Mouse (Mus musculus) embryonic fibroblast, embryonic 13.5 days (primary cell): ENCODE data around the gene Enox1. TPM values are rescaled to one million over a fixed set of nuclear protein-coding genes. Genes with fewer than 3 reads are reported as not detected.

Experiments
- H3K27ac ChIP-seq: 2 replicates; pipeline ENCODE4 v1.5.1; 2012; ENCODE audit warnings: low read length, control low read depth, inconsistent platforms; ENCODE audit not compliant: insufficient read depth
- H3K4me1 ChIP-seq: 2 replicates; pipeline ENCODE4 v1.6.1; 2011; ENCODE audit warnings: low read length; ENCODE audit not compliant: control insufficient read depth, insufficient read depth
- H3K4me3 ChIP-seq: 2 replicates; pipeline ENCODE4 v1.5.1; 2011; ENCODE audit warnings: mild to moderate bottlenecking, control low read depth, low read length; ENCODE audit not compliant: insufficient read depth
- CTCF ChIP-seq: IDR thresholded peaks from 2 replicates; pipeline ENCODE4 v1.5.1; 2011; ENCODE audit warnings: mild to moderate bottlenecking, control low read depth, low read length, moderate library complexity, borderline replicate concordance; ENCODE audit not compliant: insufficient read depth
- POLR2A ChIP-seq: IDR thresholded peaks from 2 replicates; pipeline ENCODE4 v1.6.1; 2011; ENCODE audit warnings: low read depth, mild to moderate bottlenecking, control low read depth, low read length, moderate library complexity
- polyA plus RNA-seq: library from polyadenylated mRNA; stranded (reverse); fragments of >200 nt; gene quantifications from 2 replicates; pipeline ENCODE4 v1.2.4, GENCODE M21; 2011; ENCODE audit warnings: low read depth; ENCODE audit not compliant: missing spikeins, insufficient read length

Gene Enox1
- polyA plus RNA-seq, 1 experiment, result 7.0 TPM

- TF ChIP-seq POLR2A, result no peak
- TF ChIP-seq CTCF, result no peak
- no peak overlapping the region for H3K27ac ChIP-seq
- H3K4me1 ChIP-seq, result peaks cover 8% of the 10 kb centered on the region
- no peak overlapping the region for H3K4me3 ChIP-seq
Observed at GRCm38 (mm10) chr14:77195314-77196020, 38.9 kb downstream of the Enox1 start.

- no peak for TF ChIP-seq POLR2A
- no peak for TF ChIP-seq CTCF
- H3K4me3 ChIP-seq, result no peak overlapping the region
Observed at GRCm38 (mm10) chr14:77196246-77196645, 39.7 kb downstream of the Enox1 start.

GRCm38 (mm10) chr14:77197414-77197915 is 40.9 kb downstream of the Enox1 start:
- TF ChIP-seq CTCF (no peak), POLR2A (no peak)
- H3K27ac ChIP-seq, result peak overlapping the region; percentile 79
- H3K4me1 ChIP-seq, result peaks cover 8% of the 10 kb centered on the region
- no peak overlapping the region for H3K4me3 ChIP-seq

More at GRCm38 (mm10) chr14:77196246-77196645, 39.7 kb downstream of the Enox1 start:
- Histone ChIP-seq H3K4me1 (peaks cover 8% of the 10 kb centered on the region), H3K27ac (no peak overlapping the region; the same call in 1 of the 2 replicates)

- Histone ChIP-seq H3K27ac (no peak overlapping the region), H3K4me3 (no peak overlapping the region), H3K4me1 (peaks cover 6% of the 10 kb centered on the region)
- TF ChIP-seq POLR2A (no peak), CTCF (no peak)
Observed at GRCm38 (mm10) chr14:77210889-77211288, 54.3 kb downstream of the Enox1 start.

GRCm38 (mm10) chr14:77213210-77213609 is 56.6 kb downstream of the Enox1 start:
- Histone ChIP-seq H3K27ac (no peak overlapping the region), H3K4me3 (no peak overlapping the region), H3K4me1 (peaks cover 6% of the 10 kb centered on the region)
- TF ChIP-seq CTCF, result no peak
- TF ChIP-seq POLR2A, result no peak

GRCm38 (mm10) chr14:77214848-77215247 is 58.3 kb downstream of the Enox1 start:
- TF ChIP-seq CTCF (no peak), POLR2A (no peak)
- no peak overlapping the region for H3K4me3 ChIP-seq
- H3K4me1 ChIP-seq, result peaks cover 6% of the 10 kb centered on the region
- peak overlapping the region; percentile 45 for H3K27ac ChIP-seq

GRCm38 (mm10) chr14:77225346-77225745 is 68.8 kb downstream of the Enox1 start:
- H3K27ac ChIP-seq, result no peak overlapping the region
- no peak overlapping the region for H3K4me3 ChIP-seq
- H3K4me1 ChIP-seq, result no peaks in the 10 kb centered on the region
- no peak for TF ChIP-seq CTCF
- TF ChIP-seq POLR2A, result no peak

- TF ChIP-seq POLR2A (no peak), CTCF (no peak)
- Histone ChIP-seq H3K27ac (no peak overlapping the region), H3K4me3 (no peak overlapping the region), H3K4me1 (no peaks in the 10 kb centered on the region)
Observed at GRCm38 (mm10) chr14:77238811-77239210, 82.2 kb downstream of the Enox1 start.

GRCm38 (mm10) chr14:77239360-77239759 is 82.8 kb downstream of the Enox1 start:
- TF ChIP-seq CTCF (no peak), POLR2A (no peak)
- H3K27ac ChIP-seq, result no peak overlapping the region
- no peaks in the 10 kb centered on the region for H3K4me1 ChIP-seq
- no peak overlapping the region for H3K4me3 ChIP-seq

GRCm38 (mm10) chr14:77246977-77247376 is 90.4 kb downstream of the Enox1 start:
- TF ChIP-seq CTCF (no peak), POLR2A (no peak)
- Histone ChIP-seq H3K27ac (no peak overlapping the region), H3K4me1 (no peaks in the 10 kb centered on the region; the same call in none of the 2 replicates), H3K4me3 (no peak overlapping the region)
